Mouse (Mus musculus) frontal cortex, postnatal 36 days (tissue): ENCODE data around the gene Krtap1-4.
A peak's percentile ranks its signal among the peaks of the same experiment; 100 is the strongest.

Experiments used
- DNase-seq, 2 experiments: peaks; one replicate each; pipeline ENCODE4 v3.0.0; 2022; ENCODE audit warnings: low spot score in 2 of 2

The Krtap1-4 gene

DNA sequence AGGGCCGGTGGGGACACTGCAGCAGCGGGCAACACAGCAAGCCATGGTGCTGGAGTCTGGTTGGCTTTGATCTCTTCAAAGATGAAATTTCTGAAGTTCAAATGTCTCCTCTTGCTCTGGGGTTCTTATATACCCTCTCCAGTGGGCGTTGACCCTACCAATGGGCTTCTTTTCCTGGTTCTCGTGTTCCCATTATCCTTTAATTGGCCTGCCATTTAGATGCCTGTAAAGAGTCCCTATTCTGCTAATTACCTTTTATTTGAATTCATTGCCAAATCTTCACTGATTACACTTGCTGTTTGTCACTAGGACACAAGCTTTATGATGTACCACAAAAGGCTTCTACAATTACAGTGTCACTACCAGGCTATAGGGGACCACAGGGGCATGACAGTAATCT is 32.7 kb downstream of the Krtap1-4 start, which contains the start of gene Krtap3-3:
Gene Krtap3-3, minus strand, starts transcription at position 101 of the 400 bp plus-strand sequence.
- DNase-seq: no peak

- no peak for DNase-seq
Observed at GRCm38 (mm10) chr11:99547892-99548291, 35.6 kb downstream of the Krtap1-4 start.

GRCm38 (mm10) chr11:99539721-99540120 is 43.7 kb downstream of the Krtap1-4 start:
- DNase-seq: peak; percentile 27 to 49
